Mouse (Mus musculus): ENCODE measurements around the gene Ninj1. TPM values are rescaled to one million over a fixed set of nuclear protein-coding genes. Genes with fewer than 3 reads are reported as not detected.

Ninj1 gene
- 10 to 100 TPM; 17.2 to 18.7 TPM for total RNA-seq (2021)
- long read RNA-seq, experiment 1, transcript Ninj1-201 (4 exons, 1,187 nt) = major isoform, 37 of 38 reads
- long read RNA-seq, experiment 1, partial matches to known transcripts = 1 of 38 reads
- long read RNA-seq, experiment 1, other reads (novel, unspliced or antisense) = 0 of 38 reads
- long read RNA-seq, experiment 2, transcript Ninj1-201 (4 exons, 1,187 nt) = major isoform, 34 of 36 reads
- long read RNA-seq, experiment 2, partial matches to known transcripts = 0 of 36 reads
- long read RNA-seq, experiment 2, other reads (novel, unspliced or antisense) = 1 of 36 reads

GRCm38 (mm10) chr13:49187288-49188218, at the start of gene Ninj1:
TSS of gene Ninj1 (plus strand) at chr13:49187485.
- no peak for TF ChIP-seq CTCF (IDR thresholded peaks at IDR 0.05)
- intact Hi-C loops (cut with DNase I) = no loop called here
- peak within 1 kb of the TSS; percentile 96 for H3K4me3 ChIP-seq

GRCm38 (mm10) chr13:49140567-49140966, 46.7 kb upstream of the Ninj1 start:
- Histone ChIP-seq H3K27ac (peak overlapping the region; percentile 16; the same call in 1 of the 2 replicates), H3K4me3 (no peak overlapping the region)
- no peak for DNase-seq
- intact Hi-C loops (cut with DNase I) = no loop called here
- no peak for TF ChIP-seq CTCF (IDR thresholded peaks at IDR 0.05)

More at GRCm38 (mm10) chr13:49187288-49188218, at the start of gene Ninj1:
- peak within 1 kb of the TSS; percentile 93 for H3K27ac ChIP-seq
- DNase-seq = peak; percentile 94

GRCm38 (mm10) chr13:49142396-49142795, 44.9 kb upstream of the Ninj1 start:
- TF ChIP-seq CTCF (IDR thresholded peaks at IDR 0.05) = no peak
- Histone ChIP-seq H3K4me3 (0 out of 2 replicates have a peak overlapping the region, but pooled peaks have one; percentile 13), H3K27ac (peak overlapping the region; percentile 94)
- intact Hi-C loops (cut with DNase I) = no loop called here
- peak; percentile 79 for DNase-seq

- intact Hi-C loops (cut with DNase I) = no loop called here
Measured at GRCm38 (mm10) chr13:49143323-49143722, 44.0 kb upstream of the Ninj1 start.

GRCm38 (mm10) chr13:49144451-49144850, 42.8 kb upstream of the Ninj1 start:
- intact Hi-C loops (cut with DNase I) = loop anchor here (2.0 kb wide), 1 partner anchor 16 kb away; no protein-coding TSS in a partner anchor
- TF ChIP-seq CTCF (IDR thresholded peaks at IDR 0.05) = no peak
- peak overlapping the region; percentile 46 for H3K4me3 ChIP-seq
- peak; percentile 74 for DNase-seq
- peak overlapping the region; percentile 94 for H3K27ac ChIP-seq

More at GRCm38 (mm10) chr13:49143323-49143722, 44.0 kb upstream of the Ninj1 start:
- DNase-seq = peak; percentile 52
- Histone ChIP-seq H3K4me3 (peak overlapping the region; percentile 46), H3K27ac (peak overlapping the region; percentile 94)
- TF ChIP-seq CTCF (IDR thresholded peaks at IDR 0.05) = no peak

GRCm38 (mm10) chr13:49145396-49145795, 41.9 kb upstream of the Ninj1 start:
- Histone ChIP-seq H3K27ac (peak overlapping the region; percentile 94), H3K4me3 (peak overlapping the region; percentile 94)
- DNase-seq = peak; percentile 91
- TF ChIP-seq CTCF (IDR thresholded peaks at IDR 0.05) = no peak
- intact Hi-C loops (cut with DNase I) = loop anchor here (2.0 kb wide), 1 partner anchor 17 kb away; no protein-coding TSS in a partner anchor

- no peak for TF ChIP-seq CTCF (IDR thresholded peaks at IDR 0.05)
- peak; percentile 47 for DNase-seq
- Histone ChIP-seq H3K4me3 (peak overlapping the region; percentile 94), H3K27ac (peak overlapping the region; percentile 94)
- intact Hi-C loops (cut with DNase I) = no loop called here
Measured at GRCm38 (mm10) chr13:49146040-49146697, 41.1 kb upstream of the Ninj1 start.

GRCm38 (mm10) chr13:49146698-49147006, 40.6 kb upstream of the Ninj1 start:
- intact Hi-C loops (cut with DNase I) = no loop called here

GRCm38 (mm10) chr13:49147007-49147857, 40.1 kb upstream of the Ninj1 start:
- DNase-seq = peak; percentile 78
- TF ChIP-seq CTCF (IDR thresholded peaks at IDR 0.05) = peak; percentile 29; the same call in 1 of the 2 replicates
- H3K27ac ChIP-seq = peak overlapping the region; percentile 94
- intact Hi-C loops (cut with DNase I) = no loop called here
- peak overlapping the region; percentile 94 for H3K4me3 ChIP-seq

More at GRCm38 (mm10) chr13:49146698-49147006, 40.6 kb upstream of the Ninj1 start:
- peak overlapping the region; percentile 94 for H3K27ac ChIP-seq
- peak; percentile 60 for DNase-seq
- H3K4me3 ChIP-seq = peak overlapping the region; percentile 94
- no peak for TF ChIP-seq CTCF (IDR thresholded peaks at IDR 0.05)

GRCm38 (mm10) chr13:49147858-49148226, 39.4 kb upstream of the Ninj1 start, which contains the start of gene Wnk2:
TSS of gene Wnk2 (minus strand) at chr13:49148014.
- H3K27ac ChIP-seq = peak within 1 kb of the TSS; percentile 94
- DNase-seq = peak; percentile 89
- TF ChIP-seq CTCF (IDR thresholded peaks at IDR 0.05) = peak; percentile 11; the same call in 1 of the 2 replicates
- intact Hi-C loops (cut with DNase I) = no loop called here
- H3K4me3 ChIP-seq = peak within 1 kb of the TSS; percentile 94

- Histone ChIP-seq H3K27ac (no peak overlapping the region), H3K4me3 (no peak overlapping the region)
- intact Hi-C loops (cut with DNase I) = no loop called here
- no peak for TF ChIP-seq CTCF (IDR thresholded peaks at IDR 0.05)
- DNase-seq = no peak
Measured at GRCm38 (mm10) chr13:49148687-49149086, 38.6 kb upstream of the Ninj1 start.
